Mouse (Mus musculus) lung, postnatal 0 days (tissue): Measurements from ENCODE around the gene Barhl2. TPM values are rescaled to one million over a fixed set of nuclear protein-coding genes. Genes with fewer than 3 reads are reported as not detected.

Source experiments
- ATAC-seq: fragments of 200-750 bp; cut with Nextera tagmentation; 2 replicates; pipeline ENCODE4 v1.8.0; 2017; ENCODE audit warnings: moderate library complexity
- DNase-seq: peaks from one replicate; pipeline ENCODE4 v3.0.0-alpha.2; 2016; ENCODE audit warnings: low spot score
- H3K27ac ChIP-seq: fragments of 300-500 bp; sonication (generic); 2 replicates; pipeline ENCODE4 v1.5.1; 2014; ENCODE audit warnings: antibody characterized with exemption, mild to moderate bottlenecking, low read length, mixed read lengths
- H3K27me3 ChIP-seq: fragments of 300-500 bp; sonication (generic); replicated peaks from 2 replicates; pipeline ENCODE4 v1.6.1; 2014; ENCODE audit warnings: low read length, mixed read lengths; ENCODE audit not compliant: insufficient read depth
- H3K36me3 ChIP-seq: fragments of 300-500 bp; sonication (generic); 2 replicates; pipeline ENCODE4 v1.6.1; 2014; ENCODE audit warnings: low read length, mixed read lengths; ENCODE audit not compliant: insufficient read depth
- H3K4me1 ChIP-seq: fragments of 300-500 bp; sonication (generic); 2 replicates; pipeline ENCODE4 v1.6.1; 2014; ENCODE audit warnings: antibody characterized with exemption, low read depth, low read length, mixed read lengths; ENCODE audit not compliant: insufficient read depth
- H3K4me2 ChIP-seq: fragments of 300-500 bp; sonication (generic); replicated peaks from 2 replicates; pipeline ENCODE4 v1.6.1; 2014; ENCODE audit warnings: low read depth, mild to moderate bottlenecking, low read length, moderate library complexity, mixed read lengths
- H3K4me3 ChIP-seq: fragments of 300-500 bp; sonication (generic); 2 replicates; pipeline ENCODE4 v1.5.1; 2014; ENCODE audit warnings: low read depth, low read length
- H3K9ac ChIP-seq: fragments of 300-500 bp; sonication (generic); replicated peaks from 2 replicates; pipeline ENCODE4 v1.6.1; 2014; ENCODE audit warnings: low read depth, mild to moderate bottlenecking
- H3K9me3 ChIP-seq: fragments of 300-500 bp; sonication (generic); 2 replicates; pipeline ENCODE4 v1.6.1; 2016; ENCODE audit warnings: low read length, mixed read lengths
- CTCF ChIP-seq: IDR thresholded peaks from 2 replicates; pipeline ENCODE4 v1.5.1; 2016; ENCODE audit warnings: antibody characterized with exemption, mild to moderate bottlenecking
- EP300 ChIP-seq: IDR thresholded peaks from 2 replicates; pipeline ENCODE4 v1.6.1; 2016; ENCODE audit warnings: antibody characterized with exemption, mild to moderate bottlenecking, control low read depth
- WGBS: fragments of 180-500 bp; shearing (Covaris S2); extraction: QIAGEN DNeasy Blood & Tissue Kit; methylation state at CpG from one replicate; pipeline ENCODE4 v1.1.7; 2014; 5-methylcytosine and 5-hydroxymethylcytosine counted together
- polyA plus RNA-seq: library from polyadenylated mRNA; unstranded; fragments of >200 nt; fragmentation: Nextera tagmentation; extraction: Ambion mirVana; gene quantifications from 2 replicates; pipeline ENCODE4 v1.2.1, GENCODE M21; 2015

The Barhl2 gene
- polyA plus RNA-seq, 1 experiment from 2014 or later = not detected

- TF ChIP-seq CTCF = no peak
- no peak for TF ChIP-seq EP300
- ATAC-seq (no peak), DNase-seq (no peak)
- Histone ChIP-seq H3K9me3 (no peaks in the 10 kb centered on the region), H3K36me3 (no peaks in the 10 kb centered on the region), H3K27me3 (peaks cover 82% of the 10 kb centered on the region), H3K9ac (no peak overlapping the region), H3K4me3 (no peak overlapping the region), H3K27ac (no peak overlapping the region), H3K4me1 (no peaks in the 10 kb centered on the region), H3K4me2 (no peak overlapping the region)
- WGBS = 2% methylated on average over 32 of the region's 32 CpGs
These were observed 6.1 kb downstream of the Barhl2 start for GRCm38 (mm10) chr5:106451681-106452440.

GRCm38 (mm10) chr5:106450426-106451160 is 7.4 kb downstream of the Barhl2 start:
- no peak overlapping the region for H3K4me2 ChIP-seq
- no peaks in the 10 kb centered on the region for H3K9me3 ChIP-seq
- no peak overlapping the region for H3K4me3 ChIP-seq
- TF ChIP-seq CTCF (no peak), EP300 (no peak)
- H3K36me3 ChIP-seq = no peaks in the 10 kb centered on the region
- H3K9ac ChIP-seq = no peak overlapping the region
- no peaks in the 10 kb centered on the region for H3K4me1 ChIP-seq
- 11% methylated on average over 5 of the region's 5 CpGs for WGBS
- H3K27ac ChIP-seq = no peak overlapping the region
- peaks cover 73% of the 10 kb centered on the region for H3K27me3 ChIP-seq
- no peak for DNase-seq
- no peak for ATAC-seq

GRCm38 (mm10) chr5:106449720-106450425 is 8.1 kb downstream of the Barhl2 start:
- H3K27me3 ChIP-seq = peaks cover 66% of the 10 kb centered on the region

GRCm38 (mm10) chr5:106448798-106449125 is 9.2 kb downstream of the Barhl2 start:
- no peak for TF ChIP-seq CTCF
- TF ChIP-seq EP300 = no peak
- Histone ChIP-seq H3K4me3 (no peak overlapping the region), H3K36me3 (no peaks in the 10 kb centered on the region), H3K27ac (no peak overlapping the region), H3K4me1 (no peaks in the 10 kb centered on the region), H3K9ac (no peak overlapping the region), H3K9me3 (no peaks in the 10 kb centered on the region), H3K4me2 (no peak overlapping the region), H3K27me3 (peaks cover 55% of the 10 kb centered on the region)
- DNase-seq (peak; percentile 29), ATAC-seq (no peak)
- 1% methylated on average over 5 of the region's 6 CpGs for WGBS

More at GRCm38 (mm10) chr5:106449720-106450425, 8.1 kb downstream of the Barhl2 start:
- TF ChIP-seq CTCF = no peak
- no peak for TF ChIP-seq EP300
- H3K27ac ChIP-seq = no peak overlapping the region
- no peaks in the 10 kb centered on the region for H3K36me3 ChIP-seq
- no peak for ATAC-seq
- no peak overlapping the region for H3K9ac ChIP-seq
- H3K9me3 ChIP-seq = no peaks in the 10 kb centered on the region
- WGBS = 7% methylated on average over 4 of the region's 4 CpGs
- DNase-seq = no peak
- no peak overlapping the region for H3K4me3 ChIP-seq
- H3K4me2 ChIP-seq = no peak overlapping the region
- no peaks in the 10 kb centered on the region for H3K4me1 ChIP-seq

GRCm38 (mm10) chr5:106447951-106448797 is 9.8 kb downstream of the Barhl2 start:
- Histone ChIP-seq H3K9ac (no peak overlapping the region), H3K4me2 (no peak overlapping the region), H3K9me3 (no peaks in the 10 kb centered on the region), H3K4me1 (no peaks in the 10 kb centered on the region), H3K36me3 (no peaks in the 10 kb centered on the region), H3K27ac (no peak overlapping the region), H3K27me3 (peaks cover 49% of the 10 kb centered on the region), H3K4me3 (no peak overlapping the region)
- DNase-seq (no peak), ATAC-seq (no peak)
- 5% methylated on average over 50 of the region's 50 CpGs for WGBS
- no peak for TF ChIP-seq EP300
- no peak for TF ChIP-seq CTCF
